27 mouse cellular contexts compared by ENCODE assay signal in genomic region chr7:141330706-141331105, GRCm38 (mm10). TPM values are rescaled to one million over a fixed set of nuclear protein-coding genes. Genes with fewer than 3 reads are reported as not detected.
DNase-seq lines count a peak whose midpoint lies in the region; ATAC-seq and TF ChIP-seq lines count a peak whose summit lies in the region.
"Had no signal": no experiment of that assay in that cellular context is flagged by ENCODE, and none has a peak within 500 bp of the region (broad histone marks: within the 10 kb centered on the region; RNA-seq: fewer than 3 reads in every experiment).

No protein-coding gene starts in this region.

- ATAC-seq in kidney, postnatal 0 days (replicated peaks; ENCODE audit: low FRiP score, low read depth): no peak
- no peak for ATAC-seq in midbrain, postnatal 0 days (ENCODE audit: low FRiP score)
- no peak for ATAC-seq in midbrain, embryonic 16.5 days
- ATAC-seq in cerebellum, adult (ENCODE audit: insufficient number of reproducible peaks, low FRiP score, low TSS enrichment): no peak
- ATAC-seq: CD4-positive, CD25-positive, alpha-beta regulatory T cell, adult 4 months; forebrain, embryonic 14.5 days; forebrain, embryonic 16.5 days had no signal

- no peaks in the 10 kb centered on the region for H3K9me3 ChIP-seq in kidney, postnatal 0 days (replicated peaks; ENCODE audit: low read length)
- H3K9me3 ChIP-seq in midbrain, postnatal 0 days (ENCODE audit: low read length): no peaks in the 10 kb centered on the region
- no peaks in the 10 kb centered on the region for H3K9me3 ChIP-seq in midbrain, embryonic 16.5 days (replicated peaks; ENCODE audit: control insufficient read depth, low read length, poor library complexity, severe bottlenecking)
- H3K9me3 ChIP-seq: embryonic facial prominence, embryonic 13.5 days; embryonic facial prominence, embryonic 15.5 days; forebrain, embryonic 10.5 days; forebrain, embryonic 12.5 days; G1E had no signal

- no peak overlapping the region for H3K9ac ChIP-seq in kidney, postnatal 0 days (ENCODE audit: low read depth, low read length)
- no peak overlapping the region for H3K9ac ChIP-seq in midbrain, postnatal 0 days (replicated peaks; ENCODE audit: low read length, poor library complexity, severe bottlenecking)
- H3K9ac ChIP-seq in midbrain, embryonic 16.5 days (ENCODE audit: low read depth, low read length): no peak overlapping the region
- H3K9ac ChIP-seq: embryonic facial prominence, embryonic 13.5 days; embryonic facial prominence, embryonic 15.5 days; forebrain, embryonic 12.5 days had no signal

- no peaks in the 10 kb centered on the region for H3K27me3 ChIP-seq in kidney, postnatal 0 days (ENCODE audit: insufficient read depth, low read length)
- H3K27me3 ChIP-seq in midbrain, postnatal 0 days (ENCODE audit: insufficient read depth, low read length): no peaks in the 10 kb centered on the region
- H3K27me3 ChIP-seq in midbrain, embryonic 16.5 days (ENCODE audit: control insufficient read depth, insufficient read depth, low read depth, low read length): no peaks in the 10 kb centered on the region
- H3K27me3 ChIP-seq: CH12.LX; embryonic facial prominence, embryonic 13.5 days; embryonic facial prominence, embryonic 15.5 days; forebrain, embryonic 12.5 days had no signal

- DNase-seq in kidney, postnatal 0 days (ENCODE audit: low spot score): no peak
- DNase-seq in kidney, adult 8-10 months: no peak
- DNase-seq in midbrain, postnatal 0 days (ENCODE audit: low spot score): no peak
- peak; percentile 58 for DNase-seq in NIH3T3 (ENCODE audit: low read depth)
- DNase-seq: adrenal gland, adult 2 months; adrenal gland, postnatal 10 days; adrenal gland, postnatal 25 days; B cell, adult 2 months; cerebellum, adult 11-12 months; cerebellum, adult 2 months; cerebellum, adult 9-11 months; cerebellum, postnatal 14 days; cerebellum, postnatal 36 days; embryo, embryonic 11 days had no signal

- no peak for TF ChIP-seq CTCF in kidney, postnatal 0 days (IDR thresholded peaks at IDR 0.05; ENCODE audit: low read depth)
- TF ChIP-seq CTCF in midbrain, postnatal 0 days (IDR thresholded peaks at IDR 0.05): peak; percentile 18

- no peak overlapping the region for H3K4me2 ChIP-seq in kidney, postnatal 0 days (ENCODE audit: low read length)
- no peak overlapping the region for H3K4me2 ChIP-seq in midbrain, postnatal 0 days (ENCODE audit: low read depth, low read length, poor library complexity, severe bottlenecking)
- no peak overlapping the region for H3K4me2 ChIP-seq in midbrain, embryonic 16.5 days (ENCODE audit: low read length)
- H3K4me2 ChIP-seq: embryonic facial prominence, embryonic 13.5 days; embryonic facial prominence, embryonic 15.5 days; forebrain, embryonic 12.5 days had no signal

- H3K4me1 ChIP-seq in kidney, postnatal 0 days (replicated peaks; ENCODE audit: insufficient read depth, low read length): peaks cover 18% of the 10 kb centered on the region
- peaks cover 11% of the 10 kb centered on the region; the same call in 1 of the 2 replicates for H3K4me1 ChIP-seq in midbrain, postnatal 0 days (ENCODE audit: insufficient read depth, low read length)
- peaks cover 16% of the 10 kb centered on the region for H3K4me1 ChIP-seq in midbrain, embryonic 16.5 days (ENCODE audit: control insufficient read depth, insufficient read depth, low read length)

- H3K36me3 ChIP-seq in kidney, postnatal 0 days (ENCODE audit: insufficient read depth, low read length): peaks cover 7% of the 10 kb centered on the region
- peaks cover 4% of the 10 kb centered on the region; the same call in 1 of the 2 replicates for H3K36me3 ChIP-seq in midbrain, postnatal 0 days (ENCODE audit: insufficient read depth, low read length)
- 0 out of 2 replicates have a peak, but pooled peaks cover 6% of the 10 kb centered on the region for H3K36me3 ChIP-seq in midbrain, embryonic 16.5 days (ENCODE audit: control insufficient read depth, insufficient read depth, low read length)

- H3K27ac ChIP-seq in kidney, postnatal 0 days: peak overlapping the region; percentile 51; the same call in 1 of the 2 replicates
- H3K27ac ChIP-seq in midbrain, postnatal 0 days (ENCODE audit: low read depth, low read length): no peak overlapping the region
- no peak overlapping the region for H3K27ac ChIP-seq in midbrain, embryonic 16.5 days (ENCODE audit: low read length)
- H3K27ac ChIP-seq: embryonic facial prominence, embryonic 13.5 days; embryonic facial prominence, embryonic 15.5 days; forebrain, embryonic 10.5 days; forebrain, embryonic 12.5 days had no signal

- no peak overlapping the region for H3K4me3 ChIP-seq in kidney, postnatal 0 days (replicated peaks; ENCODE audit: low read depth, low read length)
- no peak overlapping the region for H3K4me3 ChIP-seq in midbrain, postnatal 0 days (ENCODE audit: low read depth, low read length)
- no peak overlapping the region for H3K4me3 ChIP-seq in midbrain, embryonic 16.5 days (ENCODE audit: low read depth, low read length)
- H3K4me3 ChIP-seq: embryonic facial prominence, embryonic 13.5 days; embryonic facial prominence, embryonic 15.5 days; erythroblast, embryonic 14.5 days; forebrain, embryonic 10.5 days; forebrain, embryonic 12.5 days had no signal

RNA-seq across cellular contexts. Expression of gene Tmem80, which starts 3.2 kb away (rescaled TPM):
- 40.5 and 45.3 TPM in 2 replicates for polyA plus RNA-seq in kidney, postnatal 0 days (2015; fragmentation: Nextera tagmentation; extraction: Ambion mirVana)
- 25.8 and 29.1 TPM in 2 replicates for total RNA-seq in midbrain, postnatal 0 days (2014; rRNA removed)
- polyA plus RNA-seq in midbrain, postnatal 0 days (2015; fragmentation: Nextera tagmentation; extraction: Ambion mirVana): 31.5 and 34.5 TPM in 2 replicates
- 53.1 and 54.7 TPM in 2 replicates for polyA plus RNA-seq in midbrain, embryonic 16.5 days (2015; fragmentation: Nextera tagmentation; extraction: Ambion mirVana)

RNA-seq across cellular contexts. Expression of gene Deaf1, which starts 3.2 kb away (rescaled TPM):
- polyA plus RNA-seq in kidney, postnatal 0 days (2015; fragmentation: Nextera tagmentation; extraction: Ambion mirVana): 64.1 and 64.2 TPM in 2 replicates
- total RNA-seq in midbrain, postnatal 0 days (2014; rRNA removed): 246 and 289 TPM in 2 replicates
- polyA plus RNA-seq in midbrain, postnatal 0 days (2015; fragmentation: Nextera tagmentation; extraction: Ambion mirVana): 291 and 306 TPM in 2 replicates
- 211 and 237 TPM in 2 replicates for polyA plus RNA-seq in midbrain, embryonic 16.5 days (2015; fragmentation: Nextera tagmentation; extraction: Ambion mirVana)

RNA-seq across cellular contexts. Expression of gene Eps8l2, which starts 8.0 kb away (rescaled TPM):
- 76.5 and 77.1 TPM in 2 replicates for polyA plus RNA-seq in kidney, postnatal 0 days (2015; fragmentation: Nextera tagmentation; extraction: Ambion mirVana)
- total RNA-seq in midbrain, postnatal 0 days (2014; rRNA removed): 2.4 and 3.1 TPM in 2 replicates
- 0.48 and 0.74 TPM in 2 replicates for polyA plus RNA-seq in midbrain, postnatal 0 days (2015; fragmentation: Nextera tagmentation; extraction: Ambion mirVana)
- 0.61 and 1.0 TPM in 2 replicates for polyA plus RNA-seq in midbrain, embryonic 16.5 days (2015; fragmentation: Nextera tagmentation; extraction: Ambion mirVana)
- polyA plus RNA-seq: CD4-positive, CD25-positive, alpha-beta regulatory T cell, adult 4 months; G1E had no signal

RNA-seq across cellular contexts. Expression of gene Drd4, which starts 38.9 kb away (rescaled TPM):
- polyA plus RNA-seq in kidney, postnatal 0 days (2015; fragmentation: Nextera tagmentation; extraction: Ambion mirVana): 1.8 and 2.2 TPM in 2 replicates
- total RNA-seq in midbrain, postnatal 0 days (2014; rRNA removed): 0.55 and 0.61 TPM in 2 replicates
- 0.73 and 0.98 TPM in 2 replicates for polyA plus RNA-seq in midbrain, postnatal 0 days (2015; fragmentation: Nextera tagmentation; extraction: Ambion mirVana)
- polyA plus RNA-seq in midbrain, embryonic 16.5 days (2015; fragmentation: Nextera tagmentation; extraction: Ambion mirVana): 0.58 and 1.2 TPM in 2 replicates
- total RNA-seq: adrenal gland, postnatal 25 days; CH12.LX; common myeloid progenitor, adult 5-6 weeks had no signal
- polyA plus RNA-seq: CD4-positive, CD25-positive, alpha-beta regulatory T cell, adult 4 months; erythroblast, embryonic 14.5 days; G1E had no signal

RNA-seq across cellular contexts. Expression of gene Sct, which starts 51.8 kb away (rescaled TPM):
- polyA plus RNA-seq in kidney, postnatal 0 days (2015; fragmentation: Nextera tagmentation; extraction: Ambion mirVana): 35.1 and 37.9 TPM in 2 replicates
- total RNA-seq in midbrain, postnatal 0 days (2014; rRNA removed): 1.5 and 2.5 TPM in 2 replicates
- polyA plus RNA-seq in midbrain, postnatal 0 days (2015; fragmentation: Nextera tagmentation; extraction: Ambion mirVana): 3.3 and 4.3 TPM in 2 replicates
- polyA plus RNA-seq in midbrain, embryonic 16.5 days (2015; fragmentation: Nextera tagmentation; extraction: Ambion mirVana): 2.4 and 2.8 TPM in 2 replicates
- total RNA-seq: adrenal gland, adult 2 months; adrenal gland, postnatal 25 days; CH12.LX; common myeloid progenitor, adult 5-6 weeks; G1E had no signal
- polyA plus RNA-seq: CD4-positive, CD25-positive, alpha-beta regulatory T cell, adult 4 months; erythroblast, embryonic 14.5 days; G1E had no signal

Comparison
In these comparisons a context has a peak if more than half of its experiments do, and no peak if none do; other contexts are left out.
1. RNA of gene Eps8l2, which starts 8.0 kb away (polyA plus RNA-seq): 76.5 to 77.1 TPM in kidney, postnatal 0 days; 0.61 to 1.0 TPM in midbrain, embryonic 16.5 days and 0.48 to 0.74 TPM in midbrain, postnatal 0 days; every median in the first group is over 10 times any median in the second.